Mouse (Mus musculus) E14TG2a.4 (cell line): ENCODE results near the gene Zfp651.

Experiments
- H3K27me3 ChIP-seq: 2 replicates; pipeline ENCODE4 v1.6.1; 2014; ENCODE audit warnings: low read length, control low read depth; ENCODE audit not compliant: insufficient read depth
- H3K36me3 ChIP-seq: 2 replicates; pipeline ENCODE4 v1.6.1; 2014; ENCODE audit warnings: low read length, control low read depth; ENCODE audit not compliant: insufficient read depth
- H3K4me1 ChIP-seq: replicated peaks from 2 replicates; pipeline ENCODE4 v1.6.1; 2014; ENCODE audit warnings: low read depth, low read length, control low read depth
- H3K4me3 ChIP-seq: replicated peaks from 2 replicates; pipeline ENCODE4 v1.5.1; 2014; ENCODE audit warnings: mild to moderate bottlenecking, low read length
- H3K9me3 ChIP-seq: 2 replicates; pipeline ENCODE4 v1.6.1; 2014; ENCODE audit warnings: low read length, control low read depth
- CTCF ChIP-seq: conservative IDR thresholded peaks from 2 replicates; pipeline ENCODE4 v1.5.1; 2014; ENCODE audit warnings: low read length
- NANOG ChIP-seq: IDR thresholded peaks from 2 replicates; pipeline ENCODE4 v1.6.1; 2014; ENCODE audit warnings: borderline replicate concordance, low read length, mixed read lengths
- POU5F1 ChIP-seq: IDR thresholded peaks from 2 replicates; pipeline ENCODE4 v1.6.1; 2014; ENCODE audit warnings: low read length, borderline replicate concordance

Gene Zfp651

DNA sequence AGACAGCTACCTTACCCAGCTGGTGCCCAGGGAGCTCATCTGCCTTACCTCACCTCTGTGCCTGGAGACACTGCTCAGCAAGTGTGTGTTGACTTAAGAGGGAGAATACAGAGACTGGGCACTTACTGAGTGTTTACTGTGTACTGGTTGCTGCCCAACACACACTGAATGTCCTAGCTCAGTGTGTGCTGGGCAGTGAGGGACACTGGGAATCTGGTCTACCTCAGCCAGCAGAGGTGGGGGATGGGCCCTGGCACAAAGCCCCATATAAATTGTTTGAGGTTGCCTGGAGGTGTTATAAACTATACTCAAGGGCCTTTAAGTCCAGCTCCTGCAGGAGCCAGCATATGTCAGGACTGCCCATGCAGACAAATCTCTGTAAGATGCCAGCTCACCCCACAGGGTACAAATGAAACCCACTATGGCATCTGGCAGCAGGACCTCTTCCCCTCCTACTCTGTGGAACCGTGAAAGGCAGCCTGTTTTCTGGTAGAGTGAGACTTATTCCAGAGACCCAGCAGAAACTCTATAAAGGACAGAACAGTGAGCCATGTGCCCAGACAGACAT, 35.9 kb downstream of the Zfp651 start:
- peaks cover 23% of the 10 kb centered on the region for H3K4me1 ChIP-seq
- peaks cover 68% of the 10 kb centered on the region for H3K27me3 ChIP-seq
- H3K9me3 ChIP-seq = no peaks in the 10 kb centered on the region
- H3K4me3 ChIP-seq = no peak overlapping the region
- TF ChIP-seq NANOG = no peak
- no peak for TF ChIP-seq POU5F1
- TF ChIP-seq CTCF = no peak
- no peaks in the 10 kb centered on the region for H3K36me3 ChIP-seq

DNA sequence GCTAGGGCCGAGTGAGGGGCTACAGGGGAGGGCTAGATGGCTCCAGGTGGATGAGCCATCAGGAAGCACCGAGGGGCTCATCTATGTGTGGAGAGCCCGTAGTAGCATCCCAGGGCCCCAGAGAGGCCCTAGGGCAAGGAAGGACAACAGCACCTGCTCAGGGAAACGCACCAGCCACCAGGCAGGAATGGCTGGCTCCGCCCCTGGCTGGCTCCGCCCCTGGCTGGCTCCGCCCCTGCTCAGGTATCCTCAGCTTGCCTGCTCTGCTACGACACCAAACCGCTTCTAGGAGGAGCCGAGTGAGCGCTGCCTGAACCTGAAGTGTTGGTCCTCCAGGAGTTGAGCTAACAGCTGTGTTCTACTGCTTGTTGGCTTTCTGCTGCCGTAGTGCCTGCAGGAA, 38.6 kb downstream of the Zfp651 start:
- Histone ChIP-seq H3K36me3 (no peaks in the 10 kb centered on the region), H3K27me3 (peaks cover 57% of the 10 kb centered on the region)

DNA sequence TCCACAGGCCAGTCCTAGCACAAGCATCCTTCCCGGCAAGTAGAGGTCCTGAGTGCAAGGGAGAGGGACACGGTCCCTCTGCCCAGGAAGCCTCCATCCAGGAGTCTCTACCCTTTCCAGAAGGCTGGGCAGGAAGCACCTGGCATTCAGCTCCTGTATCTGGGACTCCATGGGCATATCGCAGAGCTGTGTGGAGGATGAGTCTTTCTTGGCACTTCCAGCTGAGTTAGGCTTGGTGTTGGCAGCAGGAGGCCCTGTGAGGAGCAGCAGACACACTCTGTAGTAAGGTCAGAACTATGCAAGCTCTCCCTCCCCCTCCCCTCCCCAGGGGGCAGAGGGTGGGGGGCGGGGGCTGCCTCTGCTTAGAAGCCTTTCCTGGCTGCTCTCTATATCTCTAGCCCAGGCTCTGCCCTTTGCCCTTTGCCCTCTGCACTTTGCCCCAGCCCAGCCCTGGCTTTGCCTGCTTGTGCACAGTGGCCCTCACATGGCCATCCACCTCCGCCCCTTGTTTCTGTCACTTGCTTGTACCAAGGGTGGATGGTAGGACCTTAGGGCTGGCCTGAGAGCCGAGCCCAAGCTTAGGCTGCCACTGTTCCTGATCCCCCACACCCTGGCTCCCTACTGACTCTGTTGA, 39.9 kb downstream of the Zfp651 start:
- TF ChIP-seq CTCF = no peak
- no peak for TF ChIP-seq NANOG
- no peak for TF ChIP-seq POU5F1
- Histone ChIP-seq H3K4me3 (no peak overlapping the region), H3K27me3 (peaks cover 51% of the 10 kb centered on the region), H3K9me3 (no peaks in the 10 kb centered on the region), H3K36me3 (no peaks in the 10 kb centered on the region), H3K4me1 (peaks cover 21% of the 10 kb centered on the region)

More for the DNA sequence above, 38.6 kb downstream of the Zfp651 start:
- Histone ChIP-seq H3K4me1 (peaks cover 20% of the 10 kb centered on the region), H3K4me3 (no peak overlapping the region), H3K9me3 (no peaks in the 10 kb centered on the region)
- TF ChIP-seq CTCF (no peak), NANOG (no peak), POU5F1 (no peak)

DNA sequence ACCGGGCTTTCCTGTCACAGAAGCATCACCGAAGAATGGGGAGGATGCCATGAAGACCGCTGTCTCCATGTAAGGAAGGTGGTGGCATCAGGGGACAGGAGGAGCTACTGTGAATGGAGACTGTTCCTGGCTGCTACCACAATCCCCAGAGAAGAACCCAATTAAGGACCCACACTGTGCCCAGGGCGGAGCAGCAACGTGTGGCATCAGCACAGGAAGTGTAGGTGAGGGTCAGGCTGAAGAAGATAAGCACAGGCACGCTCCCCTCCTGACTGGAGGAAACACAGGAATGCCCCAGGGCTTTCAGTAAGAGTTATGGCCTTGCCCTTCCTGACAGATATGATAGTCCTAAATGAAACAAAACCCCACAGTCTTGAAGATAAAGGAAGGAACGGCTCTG, 43.6 kb downstream of the Zfp651 start:
- Histone ChIP-seq H3K4me1 (peaks cover 17% of the 10 kb centered on the region), H3K9me3 (no peaks in the 10 kb centered on the region), H3K36me3 (no peaks in the 10 kb centered on the region), H3K27me3 (peaks cover 30% of the 10 kb centered on the region), H3K4me3 (no peak overlapping the region)
- TF ChIP-seq CTCF (no peak), NANOG (no peak), POU5F1 (no peak)

DNA sequence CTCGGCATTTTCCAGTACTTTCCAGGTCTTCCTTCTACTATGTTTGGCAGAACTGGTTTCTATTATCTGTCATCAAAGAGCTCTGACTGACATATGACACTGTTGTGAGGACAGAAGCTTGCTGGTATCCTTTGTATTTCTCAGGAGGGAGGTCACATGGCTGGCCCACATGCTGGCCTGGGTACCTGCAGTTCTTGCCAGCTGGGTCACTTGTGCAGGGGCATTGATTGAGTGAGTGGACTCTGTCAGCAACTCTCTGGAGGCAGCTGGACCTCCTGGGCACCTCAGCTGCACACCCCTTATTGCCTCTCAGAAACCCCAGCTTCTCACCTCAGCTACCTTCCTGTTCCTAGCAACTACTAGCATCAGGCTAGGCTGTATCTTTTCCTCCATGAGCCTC, 48.4 kb downstream of the Zfp651 start:
- H3K4me1 ChIP-seq = 0 out of 2 replicates have a peak, but pooled peaks cover 3% of the 10 kb centered on the region
- H3K36me3 ChIP-seq = no peaks in the 10 kb centered on the region
- no peak overlapping the region for H3K4me3 ChIP-seq
- no peaks in the 10 kb centered on the region for H3K9me3 ChIP-seq
- TF ChIP-seq POU5F1 = no peak
- no peak for TF ChIP-seq NANOG
- no peak for TF ChIP-seq CTCF
- H3K27me3 ChIP-seq = peaks cover 2% of the 10 kb centered on the region; the same call in 1 of the 2 replicates

DNA sequence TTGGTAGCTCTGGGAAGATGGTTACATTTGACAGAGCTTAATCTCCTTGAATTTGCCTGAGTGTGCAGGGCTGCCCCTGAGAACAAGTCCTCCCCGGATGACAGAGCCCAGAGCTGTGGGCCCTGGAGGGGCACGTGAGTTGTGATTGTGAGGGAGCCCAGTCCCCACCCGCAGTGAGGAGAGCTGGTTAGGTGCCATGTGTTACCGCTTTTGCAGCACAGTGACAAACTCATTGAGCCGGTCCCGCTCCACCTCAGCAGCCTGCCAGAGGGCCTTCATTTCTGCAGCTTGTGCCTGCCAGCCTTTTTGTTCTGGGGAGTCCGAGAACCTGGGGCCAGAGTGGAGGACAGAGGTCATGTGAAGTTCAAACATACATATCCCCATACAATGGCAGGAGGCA, 48.8 kb downstream of the Zfp651 start:
- no peak overlapping the region for H3K4me3 ChIP-seq
- no peaks in the 10 kb centered on the region for H3K4me1 ChIP-seq
- H3K36me3 ChIP-seq = no peaks in the 10 kb centered on the region
- no peaks in the 10 kb centered on the region for H3K27me3 ChIP-seq
- no peak for TF ChIP-seq CTCF
- no peak for TF ChIP-seq POU5F1
- no peak for TF ChIP-seq NANOG
- H3K9me3 ChIP-seq = no peaks in the 10 kb centered on the region

DNA sequence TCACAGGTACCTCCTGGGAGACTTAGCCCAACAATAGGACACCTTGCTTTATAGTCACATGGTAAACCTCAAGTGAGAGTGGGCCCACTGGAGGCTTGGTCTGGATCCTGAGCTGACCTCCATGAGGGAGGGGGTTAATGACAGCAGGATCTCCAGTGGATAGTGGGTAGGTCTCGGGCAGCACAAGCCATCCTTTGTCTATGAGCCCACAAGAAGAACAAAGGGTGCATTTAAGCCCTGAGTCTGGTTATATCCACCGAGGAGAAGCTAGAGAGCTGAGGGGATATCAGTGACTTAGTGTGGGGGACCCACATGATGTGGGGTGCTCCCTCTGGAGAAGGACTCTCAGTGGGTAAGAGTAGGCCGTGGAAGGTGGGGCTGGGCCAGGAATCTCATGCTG, 49.4 kb downstream of the Zfp651 start:
- TF ChIP-seq NANOG (no peak), CTCF (no peak), POU5F1 (no peak)
- no peaks in the 10 kb centered on the region for H3K9me3 ChIP-seq

DNA sequence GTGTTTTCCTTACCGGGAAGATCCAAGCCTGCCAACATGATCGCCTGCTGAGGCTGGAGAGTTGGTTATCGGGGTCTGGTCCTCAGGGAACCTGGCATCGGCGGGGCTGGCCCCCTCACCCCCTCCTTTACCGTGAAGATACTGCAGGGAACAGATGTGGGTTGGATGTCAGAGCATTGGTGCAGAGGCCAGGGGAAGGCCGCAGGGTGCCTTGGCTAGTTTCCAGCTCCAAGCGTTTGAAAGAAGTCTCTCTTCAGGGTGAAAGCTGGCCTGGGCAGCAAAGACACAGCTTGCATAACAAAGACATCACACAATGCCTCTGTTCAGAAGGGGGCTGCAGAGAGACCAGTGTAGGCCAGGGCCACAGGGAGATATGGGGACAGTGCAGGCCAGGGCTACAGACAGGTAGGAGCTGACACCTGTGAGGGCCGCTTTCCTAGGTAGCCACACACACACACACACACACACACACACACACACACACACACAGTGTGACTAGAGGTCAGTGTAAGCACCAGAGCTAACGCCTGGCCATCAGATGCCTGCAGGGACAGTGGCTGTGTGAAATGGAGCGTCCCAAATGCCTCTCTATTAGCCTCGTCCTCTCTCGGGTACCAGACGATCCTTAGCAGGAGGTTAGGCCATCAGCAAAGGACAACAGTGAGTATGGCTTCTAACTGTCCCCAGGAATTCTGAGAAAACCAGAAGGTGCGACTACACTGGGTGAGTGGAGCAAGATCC, 51.1 kb downstream of the Zfp651 start:
- H3K4me1 ChIP-seq = no peaks in the 10 kb centered on the region
- no peaks in the 10 kb centered on the region for H3K27me3 ChIP-seq
- no peaks in the 10 kb centered on the region for H3K9me3 ChIP-seq
- H3K36me3 ChIP-seq = no peaks in the 10 kb centered on the region
- H3K4me3 ChIP-seq = no peak overlapping the region
- TF ChIP-seq POU5F1 (no peak), CTCF (no peak), NANOG (no peak)

More for the DNA sequence above, 49.4 kb downstream of the Zfp651 start:
- Histone ChIP-seq H3K4me3 (no peak overlapping the region), H3K27me3 (no peaks in the 10 kb centered on the region), H3K4me1 (no peaks in the 10 kb centered on the region), H3K36me3 (no peaks in the 10 kb centered on the region)

DNA sequence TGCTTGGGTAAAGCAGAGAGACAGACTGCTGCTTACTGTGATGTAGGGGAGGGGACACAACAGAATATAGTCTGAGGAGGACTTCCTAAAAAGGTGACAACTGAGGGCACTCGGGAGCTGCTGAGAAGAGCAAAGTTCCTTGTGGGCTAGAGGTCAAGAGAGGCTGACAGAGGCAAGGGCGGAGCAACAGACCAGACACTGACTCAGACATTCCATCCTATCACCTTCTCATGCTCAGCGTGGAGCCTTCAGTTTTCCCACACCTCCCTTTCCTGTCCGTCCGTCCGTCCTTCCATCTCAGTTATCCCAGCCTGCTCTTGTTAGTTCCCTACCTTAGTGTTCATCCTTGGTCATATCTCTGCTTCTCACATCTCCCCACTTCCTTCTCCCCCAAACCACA, 56.1 kb downstream of the Zfp651 start:
- H3K9me3 ChIP-seq = no peaks in the 10 kb centered on the region
- H3K36me3 ChIP-seq = no peaks in the 10 kb centered on the region
- H3K27me3 ChIP-seq = peaks cover 9% of the 10 kb centered on the region
- TF ChIP-seq NANOG = no peak
- no peak for TF ChIP-seq CTCF
- no peak for TF ChIP-seq POU5F1
- no peak overlapping the region for H3K4me3 ChIP-seq
- H3K4me1 ChIP-seq = peaks cover 16% of the 10 kb centered on the region
